Mouse (Mus musculus) intestine, embryonic 14.5 days (tissue): Measurements from ENCODE around the gene Ube4a. TPM values are rescaled to one million over a fixed set of nuclear protein-coding genes. Genes with fewer than 3 reads are reported as not detected.
"Not testable (repeated sequence)": the region's sequence is repeated elsewhere in the genome, so short reads cannot be mapped to it uniquely, and the experiment has no call there.

Experiments used
- ATAC-seq: fragments of 200-750 bp; cut with Nextera tagmentation; replicated peaks from 2 replicates; pipeline ENCODE4 v1.8.0; 2017; ENCODE audit warnings: low read depth, moderate number of reproducible peaks, moderate TSS enrichment, moderate library complexity; ENCODE audit not compliant: low FRiP score, low TSS enrichment
- DNase-seq: peaks from one replicate; pipeline ENCODE4 v3.0.0-alpha.2; 2018; ENCODE audit warnings: low spot score
- H3K27ac ChIP-seq: fragments of 300-500 bp; sonication (generic); 2 replicates; pipeline ENCODE4 v1.5.1; 2014; ENCODE audit warnings: low read depth, mild to moderate bottlenecking, control low read depth
- H3K27me3 ChIP-seq: fragments of 300-500 bp; sonication (generic); replicated peaks from 2 replicates; pipeline ENCODE4 v1.6.1; 2014; ENCODE audit warnings: low read length, control low read depth; ENCODE audit not compliant: control insufficient read depth, insufficient read depth
- H3K36me3 ChIP-seq: fragments of 300-500 bp; sonication (generic); 2 replicates; pipeline ENCODE4 v1.6.1; 2014; ENCODE audit warnings: low read length, control low read depth; ENCODE audit not compliant: control insufficient read depth, insufficient read depth
- H3K4me1 ChIP-seq: fragments of 300-500 bp; sonication (generic); replicated peaks from 2 replicates; pipeline ENCODE4 v1.6.1; 2014; ENCODE audit warnings: low read length, control low read depth, mixed read lengths; ENCODE audit not compliant: control insufficient read depth, insufficient read depth
- H3K4me2 ChIP-seq: fragments of 300-500 bp; sonication (generic); 2 replicates; pipeline ENCODE4 v1.6.1; 2014; ENCODE audit warnings: low read length
- H3K4me3 ChIP-seq: fragments of 300-500 bp; sonication (generic); 2 replicates; pipeline ENCODE4 v1.5.1; 2014; ENCODE audit warnings: low read depth, low read length, control low read depth, mixed read lengths
- H3K9ac ChIP-seq: fragments of 300-500 bp; sonication (generic); 2 replicates; pipeline ENCODE4 v1.6.1; 2014; ENCODE audit warnings: mild to moderate bottlenecking, low read length
- H3K9me3 ChIP-seq: fragments of 300-500 bp; sonication (generic); 2 replicates; pipeline ENCODE4 v1.6.1; 2016; ENCODE audit warnings: low read length, control low read depth; ENCODE audit not compliant: control insufficient read depth
- WGBS: fragments of 180-500 bp; shearing (Covaris S2); extraction: QIAGEN DNeasy Blood & Tissue Kit; methylation state at CpG from one replicate; pipeline ENCODE4 v1.1.7; 2014; 5-methylcytosine and 5-hydroxymethylcytosine counted together
- polyA plus RNA-seq: library from polyadenylated mRNA; unstranded; fragments of >200 nt; fragmentation: Nextera tagmentation; extraction: Ambion mirVana; gene quantifications from 2 replicates; pipeline ENCODE4 v1.2.1, GENCODE M21; 2014

The Ube4a gene
- polyA plus RNA-seq, 1 experiment from 2014 or later, result 31.3 TPM

DNA sequence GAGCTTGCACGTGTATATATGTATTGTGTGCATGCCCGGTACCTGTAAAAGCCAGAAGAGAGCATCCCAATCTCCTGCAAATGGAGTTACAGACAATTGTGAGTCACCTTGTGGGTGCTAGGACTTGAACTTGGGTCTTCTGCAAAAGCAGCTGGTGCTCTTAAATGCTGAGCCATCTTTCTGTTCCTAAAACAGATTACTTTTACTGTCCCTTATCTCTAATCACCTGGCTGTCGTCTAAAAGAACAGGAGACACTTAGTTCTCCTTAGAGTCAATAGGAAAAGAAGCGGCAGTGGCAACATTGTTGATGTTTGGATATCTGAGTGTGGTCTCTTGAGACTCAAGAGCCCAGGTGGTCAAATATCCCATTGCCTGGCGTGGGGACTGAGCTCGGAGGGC is 12.4 kb upstream of the Ube4a start:
- WGBS, result 69% methylated on average over 6 of the region's 6 CpGs
- H3K4me1 ChIP-seq, result no peaks in the 10 kb centered on the region
- H3K4me3 ChIP-seq, result no peak overlapping the region
- H3K9me3 ChIP-seq, result no peaks in the 10 kb centered on the region
- H3K4me2 ChIP-seq, result no peak overlapping the region
- DNase-seq, result no peak
- no peaks in the 10 kb centered on the region for H3K36me3 ChIP-seq
- H3K9ac ChIP-seq, result no peak overlapping the region
- H3K27ac ChIP-seq, result no peak overlapping the region
- H3K27me3 ChIP-seq, result peaks cover 14% of the 10 kb centered on the region
- no peak for ATAC-seq

DNA sequence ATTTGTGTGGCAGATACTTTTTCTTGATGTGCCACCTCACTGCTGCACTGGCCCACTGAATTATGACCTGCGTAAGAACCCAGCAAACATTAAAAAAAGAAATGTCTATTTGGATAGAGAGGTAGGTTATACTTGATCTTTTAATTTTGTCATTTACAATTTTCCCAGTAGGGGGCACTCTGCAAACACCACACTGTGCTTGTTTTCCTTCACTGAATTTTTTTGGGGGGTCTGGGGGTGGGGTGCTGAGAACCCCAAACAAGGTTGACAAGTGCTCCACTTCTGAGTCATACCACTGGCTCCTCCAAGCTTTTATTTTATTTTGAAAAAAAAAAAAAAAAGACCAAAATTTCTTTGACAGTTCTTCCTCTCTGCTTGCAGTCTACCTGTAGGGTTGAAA is 4.0 kb upstream of the Ube4a start:
- Histone ChIP-seq H3K9me3 (no peaks in the 10 kb centered on the region), H3K4me1 (peaks cover 9% of the 10 kb centered on the region), H3K27me3 (peaks cover 16% of the 10 kb centered on the region), H3K36me3 (no peaks in the 10 kb centered on the region), H3K27ac (no peak overlapping the region), H3K4me3 (no peak overlapping the region), H3K4me2 (no peak overlapping the region), H3K9ac (no peak overlapping the region)
- 57% methylated on average over 1 of the region's 1 CpGs for WGBS
- no peak for ATAC-seq
- no peak for DNase-seq

GRCm38 (mm10) chr9:44967763-44968162 is 2.4 kb upstream of the Ube4a start:
- not testable (repeated sequence) for H3K27ac ChIP-seq, H3K27me3 ChIP-seq, H3K4me2 ChIP-seq, H3K9ac ChIP-seq, H3K36me3 ChIP-seq, H3K4me3 ChIP-seq, DNase-seq, ATAC-seq, H3K9me3 ChIP-seq
- H3K4me1 ChIP-seq, result peaks cover 12% of the 10 kb centered on the region
- 82% methylated on average over 5 of the region's 5 CpGs for WGBS

DNA sequence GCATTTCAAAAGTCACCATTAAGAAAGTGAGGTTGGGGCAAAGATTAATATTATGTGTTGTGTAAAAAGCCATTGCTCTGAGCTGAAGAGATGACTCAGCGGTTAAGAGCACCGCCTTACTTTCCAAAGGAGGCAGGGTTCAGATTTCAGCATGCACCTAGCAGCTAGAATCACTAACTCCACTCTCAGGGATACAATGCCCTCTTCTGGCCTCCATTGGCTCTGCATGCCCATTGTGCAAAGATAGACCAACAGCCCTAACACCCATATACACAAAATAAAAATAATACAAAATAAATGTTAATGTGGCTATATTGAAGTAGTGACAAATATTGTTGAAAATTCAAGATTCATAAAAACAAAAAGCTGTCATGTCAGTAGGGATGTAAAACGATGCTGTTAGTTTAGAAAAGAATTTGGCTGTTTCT is 1.4 kb upstream of the Ube4a start:
- peaks cover 12% of the 10 kb centered on the region for H3K4me1 ChIP-seq
- 23% methylated on average over 3 of the region's 3 CpGs for WGBS
- ATAC-seq (no peak), DNase-seq (peak; percentile 77)
- no peak overlapping the region for H3K9ac ChIP-seq
- no peak overlapping the region for H3K4me2 ChIP-seq
- no peaks in the 10 kb centered on the region for H3K27me3 ChIP-seq
- H3K36me3 ChIP-seq, result peaks cover 14% of the 10 kb centered on the region; the same call in 1 of the 2 replicates
- H3K27ac ChIP-seq, result no peak overlapping the region
- H3K4me3 ChIP-seq, result no peak overlapping the region
- no peaks in the 10 kb centered on the region for H3K9me3 ChIP-seq

DNA sequence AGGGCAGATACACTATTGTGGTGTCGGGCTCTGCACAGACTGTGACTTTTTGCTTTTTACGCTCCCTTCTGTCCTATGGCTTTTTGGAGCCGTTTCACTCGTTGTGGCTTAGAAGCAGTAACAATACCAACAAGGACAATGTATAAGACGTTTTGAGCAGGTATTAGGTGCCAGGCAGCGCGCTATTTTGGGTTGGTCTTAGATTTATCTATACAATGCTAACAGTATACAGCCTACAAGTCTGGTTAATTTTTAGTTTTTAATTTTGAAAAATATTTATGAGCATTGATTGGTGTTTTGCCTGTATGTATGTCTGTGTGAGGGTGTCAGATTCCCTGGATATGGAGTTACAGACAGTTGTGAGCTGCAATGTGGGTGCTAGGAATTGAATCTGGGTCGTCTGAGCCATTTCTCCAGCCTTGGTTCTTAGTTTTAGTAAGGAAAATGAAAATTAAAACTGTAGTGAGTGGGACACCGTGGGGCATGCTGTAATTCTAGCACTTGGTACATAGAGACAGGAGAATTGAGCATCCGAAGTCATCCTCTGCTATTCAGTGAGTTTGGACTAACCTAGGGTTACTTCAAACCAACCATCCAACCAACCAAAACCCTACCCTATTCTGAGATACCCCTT is 550 bp upstream of the Ube4a start:
- Histone ChIP-seq H3K4me2 (peak overlapping the region; percentile 96), H3K27me3 (no peaks in the 10 kb centered on the region), H3K4me3 (peak overlapping the region; percentile 77), H3K36me3 (peaks cover 21% of the 10 kb centered on the region), H3K27ac (no peak overlapping the region; the same call in 1 of the 2 replicates), H3K9ac (peak overlapping the region; percentile 48), H3K4me1 (peaks cover 12% of the 10 kb centered on the region), H3K9me3 (no peaks in the 10 kb centered on the region)
- DNase-seq, result no peak
- WGBS, result 14% methylated on average over 10 of the region's 10 CpGs
- peak; percentile 54 for ATAC-seq

GRCm38 (mm10) chr9:44954432-44954831 is 11.0 kb downstream of the Ube4a start:
- ATAC-seq (no peak), DNase-seq (no peak)
- Histone ChIP-seq H3K9me3 (no peaks in the 10 kb centered on the region), H3K27ac (no peak overlapping the region), H3K4me2 (no peak overlapping the region), H3K36me3 (peaks cover 88% of the 10 kb centered on the region), H3K9ac (no peak overlapping the region), H3K4me1 (no peaks in the 10 kb centered on the region), H3K27me3 (no peaks in the 10 kb centered on the region), H3K4me3 (no peak overlapping the region)
- 88% methylated on average over 3 of the region's 3 CpGs for WGBS

GRCm38 (mm10) chr9:44947836-44948235 is 17.6 kb downstream of the Ube4a start:
- Histone ChIP-seq H3K4me1 (no peaks in the 10 kb centered on the region), H3K9me3 (no peaks in the 10 kb centered on the region), H3K27ac (no peak overlapping the region), H3K36me3 (peaks cover 97% of the 10 kb centered on the region), H3K9ac (no peak overlapping the region), H3K4me3 (no peak overlapping the region), H3K4me2 (no peak overlapping the region), H3K27me3 (no peaks in the 10 kb centered on the region)
- ATAC-seq (no peak), DNase-seq (no peak)
- 86% methylated on average over 5 of the region's 5 CpGs for WGBS

- Histone ChIP-seq H3K4me1 (no peaks in the 10 kb centered on the region), H3K4me3 (no peak overlapping the region), H3K9me3 (no peaks in the 10 kb centered on the region), H3K36me3 (peaks cover 97% of the 10 kb centered on the region), H3K4me2 (no peak overlapping the region), H3K27me3 (no peaks in the 10 kb centered on the region), H3K9ac (no peak overlapping the region), H3K27ac (no peak overlapping the region)
- DNase-seq (no peak), ATAC-seq (no peak)
- WGBS, result 95% methylated on average over 7 of the region's 7 CpGs
These were observed 19.2 kb downstream of the Ube4a start for GRCm38 (mm10) chr9:44946185-44946695.

DNA sequence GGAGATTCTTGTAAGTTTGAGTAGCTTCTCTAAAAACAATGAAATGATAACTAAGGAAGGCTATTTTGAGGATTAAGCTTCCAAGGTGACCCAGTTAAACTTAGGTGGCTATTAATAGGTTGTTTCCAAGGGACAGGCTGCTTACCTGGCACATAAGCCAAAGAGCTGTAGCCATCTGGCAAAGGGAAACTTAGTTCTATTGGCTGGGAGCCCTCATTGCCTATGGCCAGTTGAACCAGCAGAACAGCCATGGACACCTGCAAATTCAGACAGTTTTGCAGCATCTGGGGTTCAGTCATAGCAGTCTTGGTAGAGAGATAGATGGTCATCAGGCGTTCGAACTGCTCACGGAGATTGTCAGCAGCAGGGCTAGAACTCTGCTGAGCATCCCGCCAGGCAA is 23.0 kb downstream of the Ube4a start:
- no peak overlapping the region for H3K9ac ChIP-seq
- no peaks in the 10 kb centered on the region for H3K9me3 ChIP-seq
- H3K27ac ChIP-seq, result no peak overlapping the region
- no peaks in the 10 kb centered on the region for H3K27me3 ChIP-seq
- WGBS, result 92% methylated on average over 4 of the region's 4 CpGs
- no peak overlapping the region for H3K4me2 ChIP-seq
- peaks cover 91% of the 10 kb centered on the region for H3K36me3 ChIP-seq
- no peak for ATAC-seq
- no peak overlapping the region for H3K4me3 ChIP-seq
- no peaks in the 10 kb centered on the region for H3K4me1 ChIP-seq
- no peak for DNase-seq
